Mouse (Mus musculus) heart, adult 9 months (tissue): ENCODE data around the gene Tmem17.
A peak's percentile ranks its signal among the peaks of the same experiment; 100 is the strongest.

ENCODE experiments used
- DNase-seq, 2 experiments: peaks; one replicate each; pipeline ENCODE4 v3.0.0; 2022; ENCODE audit warnings: low spot score in 2 of 2

The Tmem17 gene

DNA sequence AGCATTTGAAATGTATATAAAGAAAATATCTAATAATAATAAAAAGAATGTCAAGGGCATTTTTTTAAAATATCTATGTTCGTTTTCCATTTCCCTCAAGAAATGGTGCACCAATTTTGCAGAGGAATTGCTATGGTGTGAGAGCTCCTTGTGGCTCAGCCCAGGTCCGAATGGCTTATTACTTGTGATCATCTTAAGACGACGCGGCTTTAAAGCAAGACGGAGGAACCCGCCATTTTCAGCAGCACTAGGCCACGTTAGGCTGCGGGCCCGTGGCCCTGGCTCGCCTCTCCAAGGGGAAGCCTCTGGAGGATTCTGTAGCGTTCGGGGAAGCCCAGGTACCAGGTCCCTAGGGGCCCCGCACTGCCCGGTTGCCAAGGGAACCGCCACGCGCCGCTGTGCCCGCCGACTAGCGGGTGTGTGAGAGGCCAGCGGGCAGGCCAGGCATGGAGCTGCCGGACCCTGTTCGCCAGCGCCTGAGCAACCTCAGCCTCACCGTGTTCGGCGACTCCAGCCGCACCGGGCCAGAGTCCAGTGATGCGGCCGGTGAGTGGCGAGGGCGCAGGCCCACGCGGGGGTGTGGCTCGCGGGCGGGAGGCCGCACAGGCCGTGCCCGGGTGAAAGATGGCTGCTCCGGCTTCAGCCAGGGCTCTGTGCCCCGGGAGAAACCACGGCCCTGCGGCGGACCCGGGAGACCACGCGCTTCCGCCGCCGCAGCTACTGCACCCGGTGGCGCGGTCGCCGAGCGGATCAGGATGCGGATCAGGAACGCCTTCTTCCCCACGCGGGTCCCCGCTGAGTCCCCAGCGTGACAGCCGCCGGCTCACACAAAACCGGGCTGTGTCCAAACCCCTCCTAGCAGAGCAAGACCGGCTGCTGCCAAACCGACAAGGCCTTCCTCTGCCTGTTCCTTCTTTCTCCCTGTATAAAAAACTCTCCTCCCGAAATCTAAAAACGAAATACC, at the start of gene Tmem17:
Gene Tmem17 (plus strand): TSS at position 51 of the 964 bp plus-strand sequence.
- peak; percentile 87 to 90 for DNase-seq

GRCm38 (mm10) chr11:22479836-22480619, 31.9 kb upstream of the Tmem17 start:
- no peak for DNase-seq

- DNase-seq = no peak
Observed at GRCm38 (mm10) chr11:22481639-22482361, 30.1 kb upstream of the Tmem17 start.

DNA sequence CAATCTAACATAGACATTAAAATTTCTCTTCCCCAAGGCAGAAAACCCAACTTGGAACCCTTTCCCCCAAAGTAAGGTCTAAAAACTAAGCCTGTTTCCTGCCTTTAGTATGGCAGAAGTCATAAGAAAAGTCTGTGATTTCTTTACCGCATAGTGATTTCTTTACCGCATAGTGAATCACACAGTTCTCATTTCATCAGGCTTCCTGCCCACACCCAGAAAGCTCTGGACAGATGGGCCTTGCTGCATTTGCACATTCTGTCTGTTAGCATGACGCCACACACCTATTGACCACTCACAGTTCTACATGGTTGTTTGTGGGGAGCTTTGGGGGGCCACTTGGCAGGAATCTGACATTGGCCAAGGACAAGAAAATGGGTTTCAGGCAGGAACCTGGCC, 29.5 kb upstream of the Tmem17 start:
- no peak for DNase-seq

DNA sequence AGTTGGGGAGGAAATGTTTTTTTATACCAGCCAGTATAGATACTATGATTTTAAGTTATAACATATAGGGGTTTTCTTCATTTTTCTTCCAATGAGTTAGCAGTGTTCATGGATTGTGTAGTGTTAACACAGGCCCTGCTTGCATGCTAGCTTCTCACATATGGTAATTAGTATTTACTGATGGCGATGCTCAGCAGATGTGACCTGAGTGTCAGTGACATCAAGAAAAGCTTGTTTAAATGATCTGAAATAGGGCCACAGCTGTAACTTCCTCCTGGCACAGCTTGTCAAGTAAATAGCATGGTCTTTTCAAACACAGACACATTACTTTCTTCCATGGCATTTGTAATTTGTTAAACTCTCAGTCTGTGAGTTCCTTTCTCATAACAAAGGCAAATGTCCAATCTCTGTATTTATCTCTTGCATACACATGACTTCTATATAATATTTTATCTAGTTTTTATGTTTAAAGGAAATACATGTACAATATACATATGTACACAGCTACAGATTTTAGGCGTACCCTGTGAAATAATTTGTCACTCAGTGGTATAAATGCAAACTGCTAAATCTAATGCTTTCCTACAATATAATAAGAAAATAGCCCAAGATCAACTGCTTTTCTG, 18.1 kb upstream of the Tmem17 start:
- no peak for DNase-seq

- DNase-seq = no peak
Observed at GRCm38 (mm10) chr11:22494941-22495340, 16.9 kb upstream of the Tmem17 start.

DNA sequence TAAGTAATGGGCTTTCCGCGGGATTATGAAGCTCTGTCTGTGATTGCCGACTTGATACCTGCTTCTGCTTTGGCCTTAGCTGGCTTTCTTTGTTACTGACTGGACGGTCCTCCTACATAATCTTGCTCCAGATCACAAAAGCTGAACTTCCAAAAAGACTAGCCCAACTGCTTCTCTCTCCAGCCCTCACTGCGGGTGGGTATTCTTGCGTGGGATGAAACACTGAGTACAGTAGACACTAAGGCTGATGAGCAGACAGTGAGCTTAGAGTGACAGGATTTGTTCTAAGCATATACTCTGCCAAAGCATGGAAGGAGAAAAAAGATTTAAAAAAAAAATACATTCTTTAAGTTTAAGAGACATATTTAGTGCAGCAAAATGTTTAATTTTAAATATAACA, 12.5 kb upstream of the Tmem17 start:
- DNase-seq = no peak

DNA sequence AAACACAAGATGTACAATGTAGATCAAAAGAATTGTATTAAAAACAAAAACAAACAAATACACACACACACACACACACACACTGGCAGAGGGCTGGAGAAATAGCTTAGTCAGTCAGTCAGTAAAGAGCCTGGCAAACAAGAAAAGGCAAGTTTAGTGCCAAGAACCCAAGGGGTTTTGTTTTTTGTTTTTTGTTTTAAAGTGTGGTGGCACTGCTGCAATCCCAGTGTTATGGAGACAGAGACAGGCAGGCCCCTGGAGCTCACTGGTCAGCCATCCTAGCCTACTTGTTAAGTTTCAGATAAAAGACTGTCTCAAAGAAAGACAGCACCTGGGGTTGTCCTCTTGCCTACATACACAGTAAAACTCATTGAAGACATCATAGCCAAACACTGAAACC, 12.0 kb upstream of the Tmem17 start:
- no peak for DNase-seq

- DNase-seq = no peak
Observed at GRCm38 (mm10) chr11:22500771-22501566, 10.9 kb upstream of the Tmem17 start.

DNA sequence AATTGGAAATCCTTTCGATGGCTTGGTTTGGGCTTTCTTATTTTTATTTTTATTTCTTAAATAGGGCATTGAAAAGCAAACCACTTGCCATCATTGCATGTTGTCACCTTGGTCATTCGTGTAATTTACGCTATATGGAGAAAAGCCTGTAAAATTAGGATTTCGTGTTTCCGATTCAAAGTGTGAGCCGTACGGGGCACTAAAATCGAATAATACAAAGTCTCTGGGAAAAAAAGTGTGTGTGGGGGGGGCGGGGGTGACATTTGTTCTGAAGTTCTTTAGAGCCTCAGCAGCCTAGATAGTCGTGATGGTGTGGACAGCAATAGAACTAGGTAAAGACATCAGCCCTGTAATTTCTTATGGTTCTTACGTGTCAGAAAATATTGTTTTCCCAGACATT, 1.2 kb downstream of the Tmem17 start:
- no peak for DNase-seq

- no peak for DNase-seq
Observed at GRCm38 (mm10) chr11:22515061-22515460, 3.2 kb downstream of the Tmem17 start.

DNA sequence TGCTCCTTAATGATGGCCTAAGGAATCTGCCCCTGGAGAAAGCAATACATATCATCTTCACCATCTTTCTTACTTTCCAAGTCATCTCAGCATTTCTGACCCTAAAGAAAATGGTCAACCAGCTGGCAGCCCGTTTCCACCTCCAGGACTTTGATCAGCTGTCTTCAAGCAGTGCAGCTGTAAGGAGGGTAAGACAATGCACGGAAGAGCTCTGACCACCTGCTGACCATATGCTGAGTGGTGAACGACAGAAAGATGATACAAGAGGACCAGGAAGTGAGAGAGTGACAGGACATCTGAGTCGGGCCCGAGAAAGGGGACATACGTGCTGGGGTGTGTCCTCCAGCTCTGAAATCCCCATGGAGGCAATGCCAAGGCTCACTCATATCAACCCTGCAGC, 6.6 kb downstream of the Tmem17 start:
- DNase-seq = no peak

DNA sequence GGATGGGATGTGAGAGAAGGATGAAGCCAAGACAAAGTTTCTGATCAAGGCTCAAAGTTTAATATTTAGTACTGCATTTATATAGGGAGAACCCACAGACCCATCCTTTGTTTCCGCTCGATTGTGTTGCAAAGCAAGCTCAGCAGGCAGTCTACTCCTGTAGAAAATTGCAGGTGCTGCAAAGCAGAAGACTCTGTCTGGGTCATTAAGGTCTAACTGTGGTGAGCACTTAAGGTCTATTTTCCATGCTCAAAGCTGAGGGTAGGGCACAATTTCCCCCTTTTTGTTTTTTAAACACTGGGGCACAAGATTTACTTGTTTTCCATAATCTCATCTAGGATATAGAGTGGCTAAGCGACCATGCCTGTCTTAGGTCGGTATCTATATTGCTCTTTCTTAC, 8.4 kb downstream of the Tmem17 start:
- no peak for DNase-seq

GRCm38 (mm10) chr11:22524606-22525005, 12.7 kb downstream of the Tmem17 start:
- no peak for DNase-seq

DNA sequence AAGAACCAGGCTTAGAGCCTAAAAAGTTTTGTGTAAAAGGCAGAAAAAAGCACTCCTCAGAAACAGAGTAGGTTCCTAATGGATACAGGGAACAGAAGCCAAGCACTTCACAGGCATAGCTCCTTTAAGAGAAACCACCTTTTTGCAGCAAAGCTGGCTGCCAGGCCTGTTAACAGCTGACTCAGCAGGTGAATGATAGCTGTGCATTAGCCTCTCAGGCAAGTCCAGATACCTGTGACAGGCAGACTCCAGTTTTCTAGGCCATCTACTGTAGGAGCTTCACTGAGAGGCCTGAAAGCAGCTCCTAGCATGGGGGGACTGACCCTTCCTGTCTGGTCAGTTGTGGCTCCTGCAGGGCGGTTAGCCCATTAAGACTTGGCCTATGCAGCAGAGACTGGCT, 28.7 kb downstream of the Tmem17 start:
- no peak for DNase-seq

DNA sequence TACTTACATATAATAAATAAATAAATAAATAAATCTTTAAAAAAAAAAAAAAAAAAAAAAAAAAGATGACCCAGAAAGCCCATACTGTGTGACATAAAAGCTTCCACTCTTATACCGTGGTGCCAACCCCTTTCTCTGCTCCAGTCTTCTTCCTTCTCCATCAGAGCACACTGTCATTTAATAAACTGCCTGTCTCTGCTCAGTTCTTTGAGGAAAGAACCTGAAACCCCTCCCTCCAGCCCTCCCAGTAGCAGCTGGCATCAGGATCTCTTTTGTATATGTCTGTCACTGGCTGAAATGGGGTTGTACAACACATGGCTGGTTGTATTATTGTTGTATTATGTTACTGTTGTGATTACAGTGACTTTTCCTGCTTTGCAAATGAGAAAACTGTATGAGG, 48.2 kb downstream of the Tmem17 start:
- no peak for DNase-seq

- peak in 1 of 2 experiments; percentile 35 for DNase-seq
Observed at GRCm38 (mm10) chr11:22560503-22561328, 48.8 kb downstream of the Tmem17 start.

GRCm38 (mm10) chr11:22561329-22561592, 49.4 kb downstream of the Tmem17 start:
- no peak for DNase-seq

DNA sequence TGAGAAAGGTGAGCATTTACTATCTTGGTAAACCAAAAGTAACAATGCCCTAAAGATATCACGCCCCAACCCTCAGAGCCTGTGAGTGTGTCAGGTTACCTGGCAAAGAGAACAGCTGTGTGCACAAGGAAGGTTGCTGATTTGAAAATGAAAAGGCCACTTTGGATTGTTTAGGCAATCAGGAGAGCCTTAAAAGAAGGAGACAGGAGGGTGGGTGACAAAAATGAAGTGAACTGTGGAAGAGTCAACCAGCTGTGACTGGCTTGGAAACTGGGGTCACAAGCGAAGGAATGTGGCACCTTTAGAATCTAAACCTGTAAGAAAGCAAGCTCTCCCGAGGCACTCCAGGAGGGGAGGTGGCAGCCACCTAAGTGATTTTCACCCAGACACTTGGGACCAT, 51.8 kb downstream of the Tmem17 start:
- DNase-seq = no peak

DNA sequence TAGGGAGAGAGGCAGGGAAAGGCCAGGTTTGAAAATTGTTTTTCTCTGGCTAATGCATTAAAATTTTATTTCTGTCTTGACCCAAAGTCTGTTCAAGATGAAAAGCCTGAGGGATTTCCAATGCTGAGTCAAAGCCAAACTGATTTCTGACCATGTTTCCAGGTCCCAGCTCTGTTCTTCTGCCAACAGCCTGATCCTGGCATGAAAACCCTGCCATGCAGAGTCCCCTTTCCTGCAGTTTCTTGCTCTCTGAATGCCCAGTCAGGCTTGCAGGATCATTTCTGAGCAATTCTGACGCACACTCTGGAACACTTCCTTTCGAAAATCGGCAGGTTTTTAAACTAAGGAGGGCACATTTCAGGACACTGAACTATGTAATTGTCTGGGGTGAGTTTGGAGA, 52.8 kb downstream of the Tmem17 start:
- DNase-seq = no peak
